Mouse (Mus musculus): ENCODE measurements around the gene Hoxb6.

Hoxb6 gene

GRCm38 (mm10) chr11:96302381-96303150, 10.3 kb downstream of the Hoxb6 start:
- no peak for DNase-seq

- DNase-seq: peak; percentile 86
These were observed 11.1 kb downstream of the Hoxb6 start, which contains the start of gene Hoxb5 for GRCm38 (mm10) chr11:96303151-96304099. TSS of gene Hoxb5 (plus strand) at chr11:96303336.

- DNase-seq: no peak
These were observed 12.3 kb downstream of the Hoxb6 start for GRCm38 (mm10) chr11:96304381-96305195.

GRCm38 (mm10) chr11:96305505-96306182, 13.4 kb downstream of the Hoxb6 start:
- no peak for DNase-seq

- no peak for DNase-seq
These were observed 14.1 kb downstream of the Hoxb6 start for GRCm38 (mm10) chr11:96306183-96306907.

GRCm38 (mm10) chr11:96306908-96307269, 14.6 kb downstream of the Hoxb6 start:
- no peak for DNase-seq

- no peak for DNase-seq
These were observed 16.5 kb downstream of the Hoxb6 start for GRCm38 (mm10) chr11:96308763-96309162.

- no peak for DNase-seq
These were observed 17.0 kb downstream of the Hoxb6 start for GRCm38 (mm10) chr11:96309288-96309687.

- no peak for DNase-seq
These were observed 18.1 kb downstream of the Hoxb6 start for GRCm38 (mm10) chr11:96310183-96310938.

- peak; percentile 18 for DNase-seq
These were observed 18.8 kb downstream of the Hoxb6 start for GRCm38 (mm10) chr11:96311097-96311496.

GRCm38 (mm10) chr11:96311520-96312417, 19.5 kb downstream of the Hoxb6 start:
- DNase-seq: peak; percentile 73

- DNase-seq: no peak
These were observed 20.9 kb downstream of the Hoxb6 start for GRCm38 (mm10) chr11:96313134-96313533.

GRCm38 (mm10) chr11:96313806-96314428, 21.6 kb downstream of the Hoxb6 start:
- no peak for DNase-seq

GRCm38 (mm10) chr11:96314671-96315343, 22.5 kb downstream of the Hoxb6 start:
- DNase-seq: peak; percentile 27

GRCm38 (mm10) chr11:96315344-96315681, 23.0 kb downstream of the Hoxb6 start:
- no peak for DNase-seq

GRCm38 (mm10) chr11:96316696-96317607, 24.7 kb downstream of the Hoxb6 start:
- no peak for DNase-seq

GRCm38 (mm10) chr11:96317608-96318367, 25.5 kb downstream of the Hoxb6 start, which contains the start of gene Hoxb4:
TSS of gene Hoxb4 (plus strand) at chr11:96318267.
- no peak for DNase-seq
